Mouse (Mus musculus): ENCODE measurements around the gene Dnaja4.

Gene Dnaja4

GRCm38 (mm10) chr9:54699345-54700173, 886 bp downstream of the Dnaja4 start:
- DNase-seq (ENCODE audit: low spot score) = peak; percentile 66

DNA sequence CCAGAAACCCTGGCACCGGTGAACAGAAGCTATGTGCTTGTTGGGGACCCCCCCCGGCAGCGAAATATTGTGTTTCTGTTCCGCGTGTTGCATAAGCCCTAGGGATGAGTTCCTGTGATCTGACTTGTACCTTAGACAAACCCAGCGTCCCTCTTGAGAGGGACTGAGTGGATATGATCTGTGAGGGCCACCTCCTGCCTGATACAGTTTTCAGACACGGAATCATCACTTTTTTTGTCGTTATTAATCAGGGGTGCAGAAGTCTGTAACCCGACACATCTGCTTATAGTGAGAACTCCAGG, 1.5 kb downstream of the Dnaja4 start:
- no peak for DNase-seq (ENCODE audit: low spot score)

- DNase-seq (ENCODE audit: low spot score) = no peak
Measured at GRCm38 (mm10) chr9:54700746-54701145, 2.1 kb downstream of the Dnaja4 start.

GRCm38 (mm10) chr9:54702581-54702980, 3.9 kb downstream of the Dnaja4 start:
- DNase-seq (ENCODE audit: low spot score) = no peak

DNA sequence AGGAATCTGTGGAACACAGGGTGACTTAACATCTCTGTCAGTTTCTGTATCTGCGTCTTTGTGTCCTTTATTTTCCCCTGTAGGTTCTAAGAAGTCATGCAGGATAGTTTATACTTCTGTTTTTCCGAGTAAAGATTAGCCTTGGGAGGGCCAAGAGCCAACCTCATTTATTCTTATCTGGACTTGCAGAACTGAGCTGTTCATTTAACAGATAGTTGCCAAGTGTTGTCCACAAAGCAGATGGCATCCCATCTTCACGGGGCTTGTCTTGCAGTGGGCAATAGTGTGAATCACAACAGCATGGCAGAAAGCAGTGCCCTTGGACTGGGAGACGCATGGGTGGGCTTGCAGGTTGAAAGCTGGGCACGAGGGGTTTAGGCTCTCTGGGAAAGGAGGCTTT, 5.7 kb downstream of the Dnaja4 start:
- DNase-seq (ENCODE audit: low spot score) = no peak

GRCm38 (mm10) chr9:54705561-54705960, 6.9 kb downstream of the Dnaja4 start:
- no peak for DNase-seq (ENCODE audit: low spot score)

- no peak for DNase-seq (ENCODE audit: low spot score)
Measured at GRCm38 (mm10) chr9:54707288-54707999, 8.8 kb downstream of the Dnaja4 start.

DNA sequence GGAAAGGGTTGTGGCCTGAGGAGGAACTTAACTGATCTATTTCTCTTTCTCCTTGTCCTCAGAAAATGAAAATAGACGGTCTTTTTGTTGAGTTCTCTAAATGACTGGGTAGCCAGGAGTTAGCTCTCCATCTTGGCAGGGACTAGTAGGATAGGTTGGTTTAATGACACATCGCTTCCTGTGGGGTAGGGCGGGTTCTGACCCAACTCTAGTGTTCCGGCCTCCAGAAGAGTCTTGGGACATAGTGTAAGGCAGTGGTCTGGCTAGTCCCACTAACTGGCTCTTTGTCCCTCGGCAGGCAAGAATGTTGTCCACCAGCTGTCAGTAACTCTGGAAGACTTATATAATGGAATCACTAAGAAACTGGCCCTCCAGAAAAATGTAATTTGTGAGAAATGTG, 9.4 kb downstream of the Dnaja4 start:
- no peak for DNase-seq (ENCODE audit: low spot score)

DNA sequence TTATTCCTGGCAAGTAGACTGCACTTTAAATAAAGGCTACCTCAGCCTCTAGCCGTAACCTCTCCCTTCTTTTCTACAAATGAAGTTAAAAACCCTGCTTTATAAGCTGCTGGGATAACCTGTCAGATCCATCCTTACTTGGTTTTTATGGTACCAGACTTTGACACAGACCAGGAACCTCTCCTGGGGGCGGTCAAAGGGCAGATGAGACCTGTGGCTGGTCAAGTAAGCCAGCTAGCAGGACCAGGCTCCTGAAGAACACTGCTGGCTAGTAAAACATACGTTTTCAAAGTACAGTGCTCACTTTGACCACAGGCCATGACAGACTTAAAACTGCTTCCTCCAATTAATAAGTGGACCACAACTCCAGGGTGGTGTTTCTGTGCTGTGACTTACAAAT, 17.1 kb downstream of the Dnaja4 start:
- no peak for DNase-seq (ENCODE audit: low spot score)

- DNase-seq (ENCODE audit: low spot score) = no peak
Measured at GRCm38 (mm10) chr9:54717527-54717926, 18.9 kb downstream of the Dnaja4 start.

DNA sequence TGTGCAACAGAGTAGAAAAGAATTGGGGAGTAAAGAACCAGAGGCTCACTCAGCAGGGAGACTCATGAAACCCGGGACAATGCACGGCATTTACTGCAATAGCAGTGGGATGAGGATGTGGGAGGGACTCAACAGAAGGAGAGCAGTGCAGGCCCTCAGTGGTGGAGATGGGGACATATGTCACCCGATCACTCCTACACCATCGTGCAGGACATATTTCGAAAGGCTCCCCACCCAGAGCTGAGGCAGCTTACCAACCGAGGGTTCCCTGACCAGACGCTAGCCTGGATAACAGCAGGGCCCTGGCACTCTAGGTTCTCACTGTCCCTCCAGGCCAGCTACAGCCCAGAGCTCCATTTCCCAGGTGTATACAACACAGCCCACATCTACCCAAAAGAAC, 23.5 kb downstream of the Dnaja4 start:
- DNase-seq (ENCODE audit: low spot score) = no peak

GRCm38 (mm10) chr9:54722596-54722995, 23.9 kb downstream of the Dnaja4 start:
- no peak for DNase-seq (ENCODE audit: low spot score)

DNA sequence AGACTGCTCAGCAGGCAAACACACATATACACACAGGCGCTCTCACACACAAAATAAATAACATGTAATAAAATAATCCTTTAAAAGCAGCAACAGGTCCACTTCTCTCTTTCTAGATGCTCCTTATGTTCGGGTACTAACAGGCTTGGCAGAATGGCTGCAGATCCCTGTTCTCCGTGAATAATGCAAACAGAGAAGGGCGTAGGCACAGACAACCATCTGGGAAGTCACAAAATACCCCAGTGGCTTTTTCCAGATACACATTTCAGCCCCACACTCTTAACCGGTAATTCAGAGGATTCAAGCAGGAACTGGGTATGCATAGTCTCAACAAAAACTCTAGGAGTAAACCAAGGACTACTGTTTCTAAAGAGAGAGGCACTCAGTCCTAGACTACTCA, 27.6 kb downstream of the Dnaja4 start:
- no peak for DNase-seq (ENCODE audit: low spot score)

DNA sequence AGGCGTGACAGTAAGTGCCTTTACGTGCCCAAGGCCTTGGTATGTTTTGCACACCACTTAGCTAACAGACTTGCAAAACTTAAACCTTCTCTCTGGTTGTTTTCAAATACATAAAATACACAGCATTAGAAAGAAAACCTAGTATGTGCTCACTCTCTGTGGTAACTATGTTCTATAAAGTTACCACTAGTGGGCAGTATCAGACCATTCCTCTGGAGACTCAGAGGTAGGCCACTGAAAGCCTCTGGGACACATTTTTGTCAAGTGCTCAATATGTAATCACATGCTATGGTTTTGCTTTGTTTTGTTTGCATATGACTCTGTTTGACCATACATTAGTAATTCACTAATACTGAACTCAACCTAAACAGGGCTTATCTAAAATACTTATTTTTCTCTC, 33.4 kb downstream of the Dnaja4 start:
- peak; percentile 73 for DNase-seq (ENCODE audit: low spot score)

- DNase-seq (ENCODE audit: low spot score) = peak; percentile 97
Measured at GRCm38 (mm10) chr9:54733921-54734638, 35.4 kb downstream of the Dnaja4 start, which contains the start of gene Wdr61. Gene Wdr61 (minus strand): TSS chr9:54734519.

- DNase-seq (ENCODE audit: low spot score) = no peak
Measured at GRCm38 (mm10) chr9:54734639-54735252, 36.1 kb downstream of the Dnaja4 start.

- DNase-seq (ENCODE audit: low spot score) = peak; percentile 96
Measured at GRCm38 (mm10) chr9:54736284-54736701, 37.6 kb downstream of the Dnaja4 start.

- peak; percentile 91 for DNase-seq (ENCODE audit: low spot score)
Measured at GRCm38 (mm10) chr9:54738376-54738775, 39.7 kb downstream of the Dnaja4 start.

- no peak for DNase-seq (ENCODE audit: low spot score)
Measured at GRCm38 (mm10) chr9:54743891-54744290, 45.2 kb downstream of the Dnaja4 start.

- peak; percentile 83 for DNase-seq (ENCODE audit: low spot score)
Measured at GRCm38 (mm10) chr9:54745740-54746370, 47.2 kb downstream of the Dnaja4 start.

- no peak for DNase-seq (ENCODE audit: low spot score)
Measured at GRCm38 (mm10) chr9:54750215-54750981, 51.7 kb downstream of the Dnaja4 start.
